Mouse (Mus musculus) midbrain, embryonic 10.5 days (tissue): Measurements from ENCODE around the gene Foxn3. TPM values are rescaled to one million over a fixed set of nuclear protein-coding genes. Genes with fewer than 3 reads are reported as not detected.

ENCODE experiments used
- DNase-seq: peaks from one replicate; pipeline ENCODE4 v3.0.0-alpha.2; 2017; ENCODE audit warnings: low spot score
- H3K27ac ChIP-seq: fragments of 300-500 bp; sonication (generic); replicated peaks from 2 replicates; pipeline ENCODE4 v1.5.1; 2016; ENCODE audit warnings: mild to moderate bottlenecking
- H3K27me3 ChIP-seq: fragments of 300-500 bp; sonication (generic); 2 replicates; pipeline ENCODE4 v1.6.1; 2016; ENCODE audit warnings: low read depth, mild to moderate bottlenecking; ENCODE audit not compliant: poor library complexity, severe bottlenecking
- H3K36me3 ChIP-seq: fragments of 300-500 bp; sonication (generic); 2 replicates; pipeline ENCODE4 v1.6.1; 2016; ENCODE audit warnings: mild to moderate bottlenecking, moderate library complexity
- H3K4me1 ChIP-seq: fragments of 300-500 bp; sonication (generic); 2 replicates; pipeline ENCODE4 v1.6.1; 2016
- H3K4me3 ChIP-seq: fragments of 300-500 bp; sonication (generic); 2 replicates; pipeline ENCODE4 v1.5.1; 2016; ENCODE audit warnings: mild to moderate bottlenecking, moderate library complexity
- H3K9me3 ChIP-seq: fragments of 300-500 bp; sonication (generic); replicated peaks from 2 replicates; pipeline ENCODE4 v1.6.1; 2016; ENCODE audit warnings: mild to moderate bottlenecking
- WGBS: fragments of 180-500 bp; shearing (Covaris S2); methylation state at CpG from one replicate; pipeline ENCODE4 v1.1.7; 2016; 5-methylcytosine and 5-hydroxymethylcytosine counted together
- polyA plus RNA-seq: library from polyadenylated mRNA; unstranded; fragments of >200 nt; fragmentation: Nextera tagmentation; extraction: Ambion mirVana; gene quantifications from 2 replicates; pipeline ENCODE4 v1.2.1, GENCODE M21; 2016

Foxn3 gene
- polyA plus RNA-seq, 1 experiment from 2014 or later = 51.8 TPM

DNA sequence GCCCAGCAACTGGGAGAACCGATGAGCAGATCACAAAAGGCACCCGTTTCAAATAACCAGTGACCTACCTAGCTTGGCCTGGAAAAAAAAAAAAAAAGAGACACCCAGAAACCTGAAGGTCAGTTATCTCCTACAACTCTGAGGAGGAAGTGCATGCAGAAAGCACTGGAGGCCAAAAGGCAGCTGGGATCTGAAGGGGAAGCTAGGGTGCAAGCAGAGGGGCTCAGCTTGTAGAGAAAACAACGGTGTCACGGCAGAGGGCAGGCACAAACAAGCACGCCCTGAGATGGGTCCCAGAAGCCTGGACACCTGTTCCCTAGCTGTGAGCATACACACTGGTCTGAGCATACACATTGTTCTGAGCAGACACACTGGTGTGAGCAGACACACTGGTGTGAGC is 253.4 kb downstream of the Foxn3 start:
- H3K4me3 ChIP-seq = no peak overlapping the region
- H3K4me1 ChIP-seq = peaks cover 70% of the 10 kb centered on the region
- no peaks in the 10 kb centered on the region for H3K9me3 ChIP-seq
- H3K27me3 ChIP-seq = no peaks in the 10 kb centered on the region
- H3K36me3 ChIP-seq = 0 out of 2 replicates have a peak, but pooled peaks cover 2% of the 10 kb centered on the region
- 86% methylated on average over 5 of the region's 5 CpGs for WGBS
- no peak for DNase-seq
- H3K27ac ChIP-seq = peak overlapping the region; percentile 34

GRCm38 (mm10) chr12:99308541-99309089 is 254.8 kb downstream of the Foxn3 start:
- peaks cover 83% of the 10 kb centered on the region for H3K4me1 ChIP-seq
- no peak overlapping the region; the same call in 1 of the 2 replicates for H3K27ac ChIP-seq
- 74% methylated on average over 11 of the region's 11 CpGs for WGBS

GRCm38 (mm10) chr12:99306536-99307204 is 256.7 kb downstream of the Foxn3 start:
- DNase-seq = no peak
- WGBS = 69% methylated on average over 6 of the region's 6 CpGs

More at GRCm38 (mm10) chr12:99308541-99309089, 254.8 kb downstream of the Foxn3 start:
- Histone ChIP-seq H3K36me3 (0 out of 2 replicates have a peak, but pooled peaks cover 2% of the 10 kb centered on the region), H3K4me3 (no peak overlapping the region), H3K27me3 (no peaks in the 10 kb centered on the region), H3K9me3 (no peaks in the 10 kb centered on the region)
- no peak for DNase-seq

GRCm38 (mm10) chr12:99305784-99306535 is 257.4 kb downstream of the Foxn3 start:
- Histone ChIP-seq H3K27ac (peak overlapping the region; percentile 77), H3K27me3 (no peaks in the 10 kb centered on the region), H3K4me3 (no peak overlapping the region), H3K4me1 (peaks cover 90% of the 10 kb centered on the region), H3K9me3 (no peaks in the 10 kb centered on the region), H3K36me3 (0 out of 2 replicates have a peak, but pooled peaks cover 8% of the 10 kb centered on the region)
- no peak for DNase-seq
- 65% methylated on average over 14 of the region's 14 CpGs for WGBS

More at GRCm38 (mm10) chr12:99306536-99307204, 256.7 kb downstream of the Foxn3 start:
- no peak overlapping the region for H3K4me3 ChIP-seq
- peak overlapping the region; percentile 77 for H3K27ac ChIP-seq
- no peaks in the 10 kb centered on the region for H3K9me3 ChIP-seq
- 0 out of 2 replicates have a peak, but pooled peaks cover 4% of the 10 kb centered on the region for H3K36me3 ChIP-seq
- H3K4me1 ChIP-seq = peaks cover 95% of the 10 kb centered on the region
- H3K27me3 ChIP-seq = no peaks in the 10 kb centered on the region

- Histone ChIP-seq H3K36me3 (0 out of 2 replicates have a peak, but pooled peaks cover 8% of the 10 kb centered on the region), H3K4me1 (peaks cover 90% of the 10 kb centered on the region), H3K4me3 (no peak overlapping the region), H3K27ac (peak overlapping the region; percentile 77), H3K27me3 (no peaks in the 10 kb centered on the region), H3K9me3 (no peaks in the 10 kb centered on the region)
- WGBS = 71% methylated on average over 2 of the region's 2 CpGs
- DNase-seq = no peak
Observed at GRCm38 (mm10) chr12:99305324-99305723, 258.1 kb downstream of the Foxn3 start.

DNA sequence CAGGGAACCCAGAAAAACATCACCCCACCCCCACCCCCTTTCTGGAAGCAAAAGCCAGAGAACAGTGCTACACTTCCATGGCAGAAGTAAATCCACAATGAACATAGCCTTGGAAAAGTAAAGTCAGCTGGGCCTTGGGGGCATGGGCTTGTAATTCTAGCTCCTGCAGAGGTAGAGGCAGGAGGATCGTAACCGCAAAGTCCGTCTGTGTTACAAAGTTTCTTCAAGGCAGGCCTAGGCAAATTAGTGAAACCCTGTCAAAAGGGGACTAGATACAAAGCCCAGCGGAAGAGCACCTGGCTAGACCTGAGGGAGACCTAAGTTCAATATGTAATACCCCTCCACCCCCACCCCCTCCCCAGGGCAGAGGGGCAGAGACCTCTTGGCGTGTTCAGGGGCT is 259.3 kb downstream of the Foxn3 start:
- WGBS = 82% methylated on average over 5 of the region's 5 CpGs
- Histone ChIP-seq H3K27ac (peak overlapping the region; percentile 6; the same call in 1 of the 2 replicates), H3K27me3 (no peaks in the 10 kb centered on the region), H3K4me1 (peaks cover 91% of the 10 kb centered on the region), H3K36me3 (0 out of 2 replicates have a peak, but pooled peaks cover 8% of the 10 kb centered on the region), H3K9me3 (no peaks in the 10 kb centered on the region), H3K4me3 (no peak overlapping the region)
- DNase-seq = no peak

GRCm38 (mm10) chr12:99303581-99303980 is 259.8 kb downstream of the Foxn3 start:
- H3K9me3 ChIP-seq = no peaks in the 10 kb centered on the region
- H3K27ac ChIP-seq = peak overlapping the region; percentile 6; the same call in 1 of the 2 replicates
- no peaks in the 10 kb centered on the region for H3K27me3 ChIP-seq
- H3K4me3 ChIP-seq = no peak overlapping the region
- WGBS = 48% methylated on average over 6 of the region's 6 CpGs
- peaks cover 91% of the 10 kb centered on the region for H3K4me1 ChIP-seq
- DNase-seq = no peak
- 0 out of 2 replicates have a peak, but pooled peaks cover 8% of the 10 kb centered on the region for H3K36me3 ChIP-seq

GRCm38 (mm10) chr12:99299900-99300299 is 263.5 kb downstream of the Foxn3 start:
- H3K9me3 ChIP-seq = no peaks in the 10 kb centered on the region
- H3K36me3 ChIP-seq = 0 out of 2 replicates have a peak, but pooled peaks cover 8% of the 10 kb centered on the region
- no peak for DNase-seq
- H3K27me3 ChIP-seq = no peaks in the 10 kb centered on the region; the same call in 1 of the 2 replicates
- peaks cover 87% of the 10 kb centered on the region for H3K4me1 ChIP-seq
- peak overlapping the region; percentile 63 for H3K27ac ChIP-seq
- 13% methylated on average over 4 of the region's 4 CpGs for WGBS
- H3K4me3 ChIP-seq = no peak overlapping the region

DNA sequence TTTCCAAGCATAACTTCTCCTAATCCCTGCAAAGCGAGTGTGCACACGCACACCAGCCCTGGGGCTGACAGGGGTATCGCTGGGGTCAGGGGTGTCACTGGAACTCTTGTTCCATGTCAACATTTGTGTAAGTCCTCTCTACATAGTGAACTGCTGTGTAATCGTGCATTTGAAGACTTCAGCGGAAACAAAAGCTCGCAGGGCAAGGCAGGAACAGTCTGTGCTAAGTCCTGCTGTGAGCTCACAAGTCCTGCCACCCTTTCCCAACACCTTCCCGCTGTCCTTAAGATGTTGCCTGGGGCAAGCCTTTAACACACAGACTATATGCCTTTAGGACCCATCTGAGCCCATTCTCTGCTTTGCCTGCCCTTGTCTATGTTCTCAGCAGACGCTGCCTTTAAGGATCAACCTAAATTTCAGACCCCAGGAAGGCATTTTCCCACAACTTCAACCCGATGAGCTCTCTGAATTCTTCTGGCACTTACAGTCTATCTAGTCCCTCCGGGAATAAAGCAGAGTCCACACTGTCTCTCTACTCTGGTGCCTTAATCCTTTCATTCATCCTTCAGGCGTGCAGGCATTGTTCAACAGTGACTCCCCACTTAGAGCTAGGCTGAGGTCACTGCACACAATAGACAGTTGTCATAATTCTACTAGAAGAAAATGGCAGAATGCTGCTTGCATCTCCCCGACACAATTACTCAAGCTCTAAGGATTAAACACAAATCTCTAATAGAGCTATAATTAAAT is 264.4 kb downstream of the Foxn3 start:
- DNase-seq = peak; percentile 45
- Histone ChIP-seq H3K4me3 (peak overlapping the region; percentile 5; the same call in 1 of the 2 replicates), H3K4me1 (peaks cover 87% of the 10 kb centered on the region), H3K27ac (peak overlapping the region; percentile 64), H3K36me3 (0 out of 2 replicates have a peak, but pooled peaks cover 8% of the 10 kb centered on the region), H3K27me3 (no peaks in the 10 kb centered on the region; the same call in 1 of the 2 replicates), H3K9me3 (no peaks in the 10 kb centered on the region)
- WGBS = 20% methylated on average over 12 of the region's 12 CpGs

DNA sequence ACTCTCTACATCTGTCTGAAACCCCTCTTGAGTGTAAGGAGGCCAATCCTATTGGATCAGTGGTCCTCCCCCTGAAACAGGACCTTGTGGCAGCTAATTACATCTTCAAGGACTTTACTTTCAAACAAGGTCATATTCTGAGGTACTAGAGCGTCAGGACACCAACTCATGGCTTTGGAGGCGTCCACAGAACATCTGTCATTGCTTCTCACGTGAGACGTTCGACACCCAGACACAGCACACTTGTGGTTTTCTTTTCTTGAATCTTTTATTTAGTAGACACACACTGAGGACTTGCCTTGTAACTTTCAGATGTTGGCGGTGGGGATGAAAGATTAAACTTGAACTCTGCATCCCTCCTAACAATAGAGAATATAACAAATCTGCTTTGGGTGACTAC is 265.1 kb downstream of the Foxn3 start:
- DNase-seq = no peak
- 77% methylated on average over 6 of the region's 6 CpGs for WGBS
- Histone ChIP-seq H3K36me3 (0 out of 2 replicates have a peak, but pooled peaks cover 8% of the 10 kb centered on the region), H3K4me1 (peaks cover 87% of the 10 kb centered on the region), H3K27ac (peak overlapping the region; percentile 64), H3K27me3 (no peaks in the 10 kb centered on the region; the same call in 1 of the 2 replicates), H3K9me3 (no peaks in the 10 kb centered on the region), H3K4me3 (no peak overlapping the region)

DNA sequence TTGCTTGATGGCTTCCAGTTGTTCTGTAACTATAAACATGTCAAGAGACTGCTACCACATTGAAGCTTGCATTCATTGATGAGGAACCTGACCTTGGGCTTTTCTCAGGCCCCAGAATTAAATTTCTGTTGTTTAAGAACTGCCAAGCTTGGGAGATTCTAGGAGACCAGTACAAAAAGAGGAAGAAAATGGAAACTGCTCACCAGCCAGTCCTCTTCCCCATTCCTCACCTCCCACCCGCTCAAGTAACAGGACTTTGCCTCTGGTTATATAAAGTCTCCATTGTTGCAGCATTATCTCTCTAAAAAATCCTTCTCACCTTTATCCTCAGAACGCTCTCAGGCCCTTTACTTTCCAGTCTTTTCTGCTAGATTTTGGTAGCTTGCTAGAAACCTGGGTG is 265.6 kb downstream of the Foxn3 start:
- Histone ChIP-seq H3K9me3 (no peaks in the 10 kb centered on the region), H3K4me1 (peaks cover 88% of the 10 kb centered on the region), H3K27me3 (no peaks in the 10 kb centered on the region; the same call in 1 of the 2 replicates), H3K4me3 (no peak overlapping the region), H3K36me3 (0 out of 2 replicates have a peak, but pooled peaks cover 8% of the 10 kb centered on the region), H3K27ac (peak overlapping the region; percentile 64; the same call in 1 of the 2 replicates)
- no peak for DNase-seq
- 86% methylated on average over 2 of the region's 2 CpGs for WGBS

DNA sequence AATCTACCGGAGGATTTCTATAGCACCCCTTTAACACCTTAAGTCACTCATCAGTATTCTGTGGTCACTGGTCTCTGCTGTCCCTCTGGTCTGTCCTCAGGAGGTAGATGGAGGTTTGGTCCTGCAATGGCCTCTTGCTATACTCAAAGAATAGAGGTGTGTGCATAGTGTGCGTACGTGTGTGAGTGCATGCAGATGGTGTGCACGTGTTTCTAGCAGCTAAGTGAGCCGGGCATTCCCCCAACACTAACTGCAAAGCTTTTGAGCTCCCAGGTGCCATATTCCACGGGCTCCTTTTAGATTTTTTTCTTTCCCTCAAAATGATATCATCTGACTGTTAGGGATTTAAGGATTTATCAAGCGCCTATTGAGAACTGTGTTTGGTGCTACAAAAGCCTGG is 269.9 kb downstream of the Foxn3 start:
- Histone ChIP-seq H3K4me3 (no peak overlapping the region), H3K4me1 (peaks cover 85% of the 10 kb centered on the region), H3K9me3 (no peaks in the 10 kb centered on the region), H3K27me3 (no peaks in the 10 kb centered on the region; the same call in 1 of the 2 replicates), H3K27ac (no peak overlapping the region), H3K36me3 (peaks cover 13% of the 10 kb centered on the region)
- WGBS = 88% methylated on average over 7 of the region's 7 CpGs
- no peak for DNase-seq
